Mouse (Mus musculus): ENCODE measurements around the gene Dleu7. TPM values are rescaled to one million over a fixed set of nuclear protein-coding genes. Genes with fewer than 3 reads are reported as not detected.

Dleu7 gene
- total and polyA plus RNA-seq, 3 experiments = not detected

DNA sequence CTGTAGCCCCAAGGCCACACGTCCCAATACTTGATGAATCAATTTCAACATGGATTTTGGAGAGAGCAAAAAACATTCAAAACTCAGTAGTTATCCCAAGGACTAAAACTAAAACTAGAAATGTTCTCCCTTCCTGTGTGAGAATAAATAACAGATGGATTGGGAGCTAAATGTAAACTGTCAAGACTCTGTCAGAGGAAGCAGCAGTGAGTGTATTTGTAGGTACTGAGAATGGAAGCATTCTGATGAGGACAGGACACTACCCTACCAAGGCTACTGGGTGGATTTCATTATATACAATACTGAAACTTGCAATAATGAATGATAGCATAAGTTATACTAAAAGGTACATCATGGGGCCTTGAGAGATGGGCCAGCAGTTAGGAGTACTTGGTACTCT, 6.0 kb upstream of the Dleu7 start:
- DNase-seq (ENCODE audit: low read depth, low spot score) = no peak
- H3K9me3 ChIP-seq (replicated peaks; ENCODE audit: insufficient read depth, low read length) = no peaks in the 10 kb centered on the region
- no peak overlapping the region for H3K27ac ChIP-seq (ENCODE audit: control insufficient read depth, low read depth, low read length)
- no peaks in the 10 kb centered on the region for H3K36me3 ChIP-seq (ENCODE audit: control insufficient read depth in 1 of 2, insufficient read depth in 2 of 2, low read length in 2 of 2)
- H3K79me2 ChIP-seq (ENCODE audit: control insufficient read depth, insufficient read depth, low read length, poor library complexity) = no peaks in the 10 kb centered on the region
- no peak for TF ChIP-seq JUND (IDR thresholded peaks at IDR 0.05; ENCODE audit: low read depth, low read length)
- no peak for TF ChIP-seq SMC3 (IDR thresholded peaks at IDR 0.05; ENCODE audit: low read depth, low read length)
- TF ChIP-seq CHD2 (IDR thresholded peaks at IDR 0.05; ENCODE audit: low read length) = no peak
- TF ChIP-seq POLR2A (IDR thresholded peaks at IDR 0.05; ENCODE audit: control insufficient read depth in 1 of 2, insufficient read depth in 1 of 2, low read depth in 1 of 2, low read length in 2 of 2, poor library complexity in 1 of 2) = no peak
- TF ChIP-seq ZC3H11A (IDR thresholded peaks at IDR 0.05; ENCODE audit: low read depth, low read length) = no peak
- no peak for TF ChIP-seq CHD1 (IDR thresholded peaks at IDR 0.05; ENCODE audit: low read depth, low read length)
- TF ChIP-seq RAD21 (IDR thresholded peaks at IDR 0.05; ENCODE audit: low read depth, low read length) = no peak
- TF ChIP-seq TAL1 (IDR thresholded peaks at IDR 0.05; ENCODE audit: low read length) = no peak
- no peak for TF ChIP-seq MYB (IDR thresholded peaks at IDR 0.05; ENCODE audit: low read depth, low read length)
- TF ChIP-seq USF1 (IDR thresholded peaks at IDR 0.05; ENCODE audit: low read depth, low read length) = no peak
- TF ChIP-seq MAFK (IDR thresholded peaks at IDR 0.05; ENCODE audit: borderline replicate concordance, low read depth, low read length) = no peak
- no peak for TF ChIP-seq SIN3A (IDR thresholded peaks at IDR 0.05; ENCODE audit: low read length)
- TF ChIP-seq ETS1 (IDR thresholded peaks at IDR 0.05; ENCODE audit: low read depth, low read length) = no peak
- TF ChIP-seq KAT2A (conservative IDR thresholded peaks at IDR 0.05; ENCODE audit: low read depth, low read length) = no peak
- no peak for TF ChIP-seq TBP (IDR thresholded peaks at IDR 0.05; ENCODE audit: low read depth, low read length)
- no peak for TF ChIP-seq MYC (IDR thresholded peaks at IDR 0.05; ENCODE audit: low read depth, low read length)
- H3K4me3 ChIP-seq (ENCODE audit: control insufficient read depth in 1 of 2, insufficient read depth in 1 of 2, low read depth in 2 of 2, low read length in 2 of 2) = no peak overlapping the region
- peaks cover 0 to 1% of the 10 kb centered on the region in 2 experiments; a peak in 3 of 4 replicates for H3K27me3 ChIP-seq (ENCODE audit: control insufficient read depth in 1 of 2, insufficient read depth in 2 of 2, low read length in 2 of 2)
- H3K9ac ChIP-seq (ENCODE audit: control insufficient read depth, low read depth, low read length, poor library complexity, severe bottlenecking) = no peak overlapping the region
- H3K4me1 ChIP-seq (ENCODE audit: control insufficient read depth in 1 of 2, insufficient read depth in 2 of 2, low read length in 2 of 2) = no peaks in the 10 kb centered on the region

DNA sequence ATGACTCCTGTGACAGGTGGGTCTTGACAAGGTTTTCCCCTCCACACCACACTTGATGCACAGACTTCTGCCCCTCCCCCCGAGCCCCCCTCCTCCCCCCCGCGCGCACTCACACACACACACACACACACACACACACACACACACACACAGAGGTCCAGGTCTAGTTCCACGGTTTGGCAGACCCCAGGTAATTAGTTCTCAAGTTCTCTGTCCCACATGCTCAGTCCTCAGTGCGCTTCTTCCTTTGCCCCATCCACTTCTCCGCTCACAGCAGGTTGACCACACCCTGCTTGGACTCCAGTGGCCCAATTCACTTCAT, 720 bp downstream of the Dleu7 start:
- H3K27me3 ChIP-seq (ENCODE audit: control insufficient read depth in 1 of 2, insufficient read depth in 2 of 2, low read length in 2 of 2) = no peaks in the 10 kb centered on the region; a peak in 1 of 4 replicates
- H3K9ac ChIP-seq (ENCODE audit: control insufficient read depth, low read depth, low read length, poor library complexity, severe bottlenecking) = no peak overlapping the region
- DNase-seq (ENCODE audit: low read depth, low spot score) = no peak
- no peak for TF ChIP-seq MAZ (IDR thresholded peaks at IDR 0.05; ENCODE audit: low read depth, low read length)
- no peak overlapping the region for H3K27ac ChIP-seq (ENCODE audit: control insufficient read depth, low read depth, low read length)
- no peak overlapping the region for H3K4me3 ChIP-seq (ENCODE audit: control insufficient read depth in 1 of 2, insufficient read depth in 1 of 2, low read depth in 2 of 2, low read length in 2 of 2)
- no peaks in the 10 kb centered on the region for H3K79me2 ChIP-seq (ENCODE audit: control insufficient read depth, insufficient read depth, low read length, poor library complexity)
- H3K4me1 ChIP-seq (ENCODE audit: control insufficient read depth in 1 of 2, insufficient read depth in 2 of 2, low read length in 2 of 2) = no peaks in the 10 kb centered on the region
- no peaks in the 10 kb centered on the region for H3K9me3 ChIP-seq (replicated peaks; ENCODE audit: insufficient read depth, low read length)
- H3K36me3 ChIP-seq (ENCODE audit: control insufficient read depth in 1 of 2, insufficient read depth in 2 of 2, low read length in 2 of 2) = no peaks in the 10 kb centered on the region

DNA sequence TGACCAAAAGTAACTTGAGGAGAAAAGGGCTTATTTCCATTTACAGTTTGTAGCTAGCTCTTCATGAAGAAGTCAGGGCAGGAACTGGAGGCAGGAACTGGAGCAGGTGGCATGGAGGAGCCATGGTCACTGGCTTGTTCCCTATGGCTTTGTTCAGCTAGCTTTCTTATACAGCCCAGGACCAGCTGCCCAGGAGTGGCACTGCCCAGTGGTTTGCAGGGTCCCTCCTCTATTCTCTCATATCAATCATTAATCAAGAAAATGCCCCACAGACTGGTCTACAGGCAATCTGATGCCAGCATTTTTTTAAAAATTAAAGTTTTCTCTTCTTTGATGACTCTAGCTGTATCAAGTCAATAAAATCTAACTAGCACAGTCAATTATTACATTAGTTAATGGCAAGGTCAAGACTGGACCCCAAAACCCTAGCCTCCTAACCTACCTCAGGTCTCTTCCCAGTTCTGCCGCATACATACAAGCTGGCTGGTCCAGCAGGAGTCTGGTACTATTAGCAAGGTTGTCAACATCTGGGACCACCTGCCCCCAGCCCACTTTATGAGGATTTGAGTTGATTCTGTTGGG, 1.4 kb downstream of the Dleu7 start:
- Histone ChIP-seq H3K27ac (ENCODE audit: control insufficient read depth, low read depth, low read length) (no peak overlapping the region), H3K4me3 (ENCODE audit: control insufficient read depth in 1 of 2, insufficient read depth in 1 of 2, low read depth in 2 of 2, low read length in 2 of 2) (no peak overlapping the region), H3K4me1 (ENCODE audit: control insufficient read depth in 1 of 2, insufficient read depth in 2 of 2, low read length in 2 of 2) (no peaks in the 10 kb centered on the region), H3K9me3 (replicated peaks; ENCODE audit: insufficient read depth, low read length) (no peaks in the 10 kb centered on the region), H3K79me2 (ENCODE audit: control insufficient read depth, insufficient read depth, low read length, poor library complexity) (no peaks in the 10 kb centered on the region), H3K27me3 (ENCODE audit: control insufficient read depth in 1 of 2, insufficient read depth in 2 of 2, low read length in 2 of 2) (no peaks in the 10 kb centered on the region; a peak in 1 of 4 replicates), H3K36me3 (ENCODE audit: control insufficient read depth in 1 of 2, insufficient read depth in 2 of 2, low read length in 2 of 2) (no peaks in the 10 kb centered on the region), H3K9ac (ENCODE audit: control insufficient read depth, low read depth, low read length, poor library complexity, severe bottlenecking) (no peak overlapping the region)
- DNase-seq (ENCODE audit: low read depth, low spot score) = no peak
- TF ChIP-seq MAX (IDR thresholded peaks at IDR 0.05; ENCODE audit: low read length) = no peak
- no peak for TF ChIP-seq MAFK (IDR thresholded peaks at IDR 0.05; ENCODE audit: borderline replicate concordance, low read depth, low read length)
- TF ChIP-seq POLR2A (IDR thresholded peaks at IDR 0.05; ENCODE audit: control insufficient read depth in 1 of 2, insufficient read depth in 1 of 2, low read depth in 1 of 2, low read length in 2 of 2, poor library complexity in 1 of 2) = no peak

Data from MEL (cell line).